9 mouse cellular contexts compared by ENCODE assay signal in genomic region chr8:70561357-70561756, GRCm38 (mm10). TPM values are rescaled to one million over a fixed set of nuclear protein-coding genes. Genes with fewer than 3 reads are reported as not detected.
DNase-seq lines count a peak whose midpoint lies in the region; ATAC-seq and TF ChIP-seq lines count a peak whose summit lies in the region.
"Had no signal": no experiment of that assay in that cellular context is flagged by ENCODE, and none has a peak within 500 bp of the region (broad histone marks: within the 10 kb centered on the region; RNA-seq: fewer than 3 reads in every experiment).

No protein-coding gene starts in this region.

- H3K9me3 ChIP-seq in heart, embryonic 13.5 days, result no peaks in the 10 kb centered on the region
- no peaks in the 10 kb centered on the region for H3K9me3 ChIP-seq in midbrain, embryonic 16.5 days (replicated peaks; ENCODE audit: control insufficient read depth, low read length, poor library complexity, severe bottlenecking)
- H3K9me3 ChIP-seq: forebrain, embryonic 13.5 days had no signal

- peak overlapping the region; percentile 30; the same call in 1 of the 2 replicates for H3K9ac ChIP-seq in liver, adult 2 months (ENCODE audit: low read depth, low read length)
- H3K9ac ChIP-seq in heart, embryonic 13.5 days, result peak overlapping the region; percentile 51
- H3K9ac ChIP-seq in midbrain, embryonic 16.5 days (ENCODE audit: low read depth, low read length), result no peak overlapping the region
- H3K9ac ChIP-seq: forebrain, embryonic 13.5 days had no signal

- peaks cover 79% of the 10 kb centered on the region for H3K4me1 ChIP-seq in liver, adult 2 months (ENCODE audit: control insufficient read depth, insufficient read depth, low read length)
- peaks cover 86% of the 10 kb centered on the region for H3K4me1 ChIP-seq in heart, embryonic 13.5 days
- H3K4me1 ChIP-seq in midbrain, embryonic 16.5 days (ENCODE audit: control insufficient read depth, insufficient read depth, low read length), result no peaks in the 10 kb centered on the region

- no peaks in the 10 kb centered on the region for H3K27me3 ChIP-seq in liver, adult 2 months (ENCODE audit: control insufficient read depth, insufficient read depth, low read length)
- no peaks in the 10 kb centered on the region for H3K27me3 ChIP-seq in heart, embryonic 13.5 days (replicated peaks)
- no peaks in the 10 kb centered on the region for H3K27me3 ChIP-seq in myocyte (ENCODE audit: control insufficient read depth, insufficient read depth, insufficient read length)
- H3K27me3 ChIP-seq in midbrain, embryonic 16.5 days (ENCODE audit: control insufficient read depth, insufficient read depth, low read depth, low read length), result no peaks in the 10 kb centered on the region
- H3K27me3 ChIP-seq: forebrain, embryonic 13.5 days had no signal

- peak; percentile 34 to 50 for DNase-seq in heart, adult 9 months (ENCODE audit: low spot score in 2 of 2)
- DNase-seq in heart, adult 8-10 months (ENCODE audit: low spot score), result no peak
- no peak for DNase-seq in liver, adult 2 months (ENCODE audit: extremely low read depth, low read depth, low spot score)
- DNase-seq in liver, result no peak
- DNase-seq in cerebellum, adult 8-10 months, result no peak

- no peak for TF ChIP-seq CTCF in liver, adult 2 months (IDR thresholded peaks at IDR 0.05; ENCODE audit: low read depth, low read length)

- H3K4me2 ChIP-seq in heart, embryonic 13.5 days, result 0 out of 2 replicates have a peak overlapping the region, but pooled peaks have one; percentile 16
- peak overlapping the region; percentile 41 for H3K4me2 ChIP-seq in myocyte (ENCODE audit: low read depth)
- H3K4me2 ChIP-seq in midbrain, embryonic 16.5 days (ENCODE audit: low read length), result no peak overlapping the region
- H3K4me2 ChIP-seq: forebrain, embryonic 13.5 days had no signal

- no peak overlapping the region for H3K4me3 ChIP-seq in liver, adult 2 months (ENCODE audit: insufficient read depth, low read depth, low read length)
- H3K4me3 ChIP-seq in heart, embryonic 13.5 days, result no peak overlapping the region
- no peak overlapping the region for H3K4me3 ChIP-seq in myocyte
- no peak overlapping the region for H3K4me3 ChIP-seq in midbrain, embryonic 16.5 days (ENCODE audit: low read depth, low read length)
- H3K4me3 ChIP-seq: forebrain, embryonic 13.5 days had no signal

- 28% methylated on average over 4 of the region's 4 CpGs for WGBS in liver, adult 2 months
- 25% methylated on average over 4 of the region's 4 CpGs for WGBS in heart, embryonic 13.5 days
- WGBS in midbrain, embryonic 16.5 days, result 86% methylated on average over 4 of the region's 4 CpGs

- no peak for TF ChIP-seq POLR2A in liver, adult 2 months (IDR thresholded peaks at IDR 0.05; ENCODE audit: extremely low read depth, insufficient read depth, low read length)
- no peak for TF ChIP-seq POLR2A in myocyte (IDR thresholded peaks at IDR 0.05; ENCODE audit: insufficient read length, low read depth)

- no peak for ATAC-seq in heart, embryonic 13.5 days (ENCODE audit: extremely low read depth, insufficient number of reproducible peaks, low FRiP score, low TSS enrichment)
- ATAC-seq in midbrain, embryonic 16.5 days, result no peak
- ATAC-seq: forebrain, embryonic 13.5 days had no signal

- H3K79me2 ChIP-seq in liver, adult 2 months (ENCODE audit: control insufficient read depth, insufficient read depth, low read length), result peaks cover 57% of the 10 kb centered on the region
- peaks cover 37% of the 10 kb centered on the region for H3K79me2 ChIP-seq in myocyte (ENCODE audit: control insufficient read depth, insufficient read depth)

- no peaks in the 10 kb centered on the region for H3K36me3 ChIP-seq in liver, adult 2 months (ENCODE audit: control insufficient read depth, insufficient read depth, low read length)
- peaks cover 4% of the 10 kb centered on the region; the same call in 1 of the 2 replicates for H3K36me3 ChIP-seq in heart, embryonic 13.5 days
- H3K36me3 ChIP-seq in myocyte (ENCODE audit: control insufficient read depth, insufficient read depth), result no peaks in the 10 kb centered on the region
- no peaks in the 10 kb centered on the region for H3K36me3 ChIP-seq in midbrain, embryonic 16.5 days (ENCODE audit: control insufficient read depth, insufficient read depth, low read length)

- peak overlapping the region; percentile 68 for H3K27ac ChIP-seq in liver, adult 2 months (replicated peaks; ENCODE audit: insufficient read depth, low read depth, low read length)
- H3K27ac ChIP-seq in heart, embryonic 13.5 days (replicated peaks), result peak overlapping the region; percentile 74
- H3K27ac ChIP-seq in midbrain, embryonic 16.5 days (ENCODE audit: low read length), result no peak overlapping the region
- H3K27ac ChIP-seq: forebrain, embryonic 13.5 days had no signal

- H3ac ChIP-seq in myocyte (ENCODE audit: control insufficient read depth, insufficient read length), result no peak overlapping the region

TF ChIP-seq in myocyte, 11 proteins besides CTCF, POLR2A, EP300 and RAD21:
- TF ChIP-seq POLR2AphosphoS2 (IDR thresholded peaks at IDR 0.05; ENCODE audit: insufficient read length, low read depth) (no peak), TCF3 (IDR thresholded peaks at IDR 0.05; ENCODE audit: insufficient read length, low read depth) (no peak), MYOD1 (IDR thresholded peaks at IDR 0.05; ENCODE audit: control insufficient read depth in 1 of 3, insufficient read length in 2 of 3, low read depth in 2 of 3) (no peak), TCF12 (IDR thresholded peaks at IDR 0.05; ENCODE audit: insufficient read depth, poor library complexity, severe bottlenecking) (no peak), MYOG (IDR thresholded peaks at IDR 0.05; ENCODE audit: control insufficient read depth in 1 of 3, insufficient read depth in 1 of 3, insufficient read length in 2 of 3, low read depth in 2 of 3) (no peak), MAX (IDR thresholded peaks at IDR 0.05; ENCODE audit: low read depth) (no peak), CEBPB (IDR thresholded peaks at IDR 0.05; ENCODE audit: insufficient read depth, poor library complexity, severe bottlenecking) (no peak), E2F4 (IDR thresholded peaks at IDR 0.05; ENCODE audit: insufficient read depth) (no peak), REST (IDR thresholded peaks at IDR 0.05; ENCODE audit: insufficient read depth, insufficient read length) (no peak), SRF (IDR thresholded peaks at IDR 0.05; ENCODE audit: control insufficient read depth, insufficient read length, low read depth) (no peak), USF1 (IDR thresholded peaks at IDR 0.05; ENCODE audit: low read depth) (no peak)

RNA-seq across cellular contexts. Expression of gene Ell, which starts 22.1 kb away (rescaled TPM):
- 10 to 100 TPM in 3 of 4 experiments, 1 to 10 TPM in 1; 9.3 to 12.4 (median 10.6) TPM for total RNA-seq in heart, adult 8-10 months (2022)
- total RNA-seq in liver, adult 2 months (2014; rRNA removed), result 10.0 and 13.6 TPM in 2 replicates
- 19.6 and 25.0 TPM in 2 replicates for polyA plus RNA-seq in liver, adult 2 months (2012; rRNA removed)
- polyA plus RNA-seq in heart, embryonic 13.5 days (2015; fragmentation: Nextera tagmentation; extraction: Ambion mirVana), result 11.6 and 12.5 TPM in 2 replicates
- polyA plus RNA-seq in myocyte (2012; fragmentation: generic; extraction: Trizol), result 12.7 TPM
- 16.7 and 19.2 TPM in 2 replicates for polyA plus RNA-seq in midbrain, embryonic 16.5 days (2015; fragmentation: Nextera tagmentation; extraction: Ambion mirVana)

RNA-seq across cellular contexts. Expression of gene Isyna1, which starts 32.8 kb away (rescaled TPM):
- total RNA-seq in heart, adult 8-10 months (2022), result 10 to 100 TPM; 15.5 to 37.5 (median 23.7) TPM
- 3.2 and 6.4 TPM in 2 replicates for total RNA-seq in liver, adult 2 months (2014; rRNA removed)
- 9.4 and 16.6 TPM in 2 replicates for polyA plus RNA-seq in liver, adult 2 months (2012; rRNA removed)
- polyA plus RNA-seq in heart, embryonic 13.5 days (2015; fragmentation: Nextera tagmentation; extraction: Ambion mirVana), result 135 and 145 TPM in 2 replicates
- polyA plus RNA-seq in myocyte (2012; fragmentation: generic; extraction: Trizol), result 40.4 TPM
- 155 and 171 TPM in 2 replicates for polyA plus RNA-seq in midbrain, embryonic 16.5 days (2015; fragmentation: Nextera tagmentation; extraction: Ambion mirVana)

RNA-seq across cellular contexts. Expression of gene Kxd1, which starts 33.6 kb away (rescaled TPM):
- total RNA-seq in heart, adult 8-10 months (2022), result 100 to 1,000 TPM in 3 of 4 experiments, 10 to 100 TPM in 1; 97.9 to 114 (median 103) TPM
- 36.7 and 42.6 TPM in 2 replicates for total RNA-seq in liver, adult 2 months (2014; rRNA removed)
- polyA plus RNA-seq in liver, adult 2 months (2012; rRNA removed), result 68.4 and 72.3 TPM in 2 replicates
- polyA plus RNA-seq in heart, embryonic 13.5 days (2015; fragmentation: Nextera tagmentation; extraction: Ambion mirVana), result 65.8 and 71.2 TPM in 2 replicates
- 73.8 TPM for polyA plus RNA-seq in myocyte (2012; fragmentation: generic; extraction: Trizol)
- 43.1 and 43.3 TPM in 2 replicates for polyA plus RNA-seq in midbrain, embryonic 16.5 days (2015; fragmentation: Nextera tagmentation; extraction: Ambion mirVana)

RNA-seq across cellular contexts. Expression of gene Fkbp8, which starts 33.8 kb away (rescaled TPM):
- 100 to 1,000 TPM; 135 to 145 (median 137) TPM for total RNA-seq in heart, adult 8-10 months (2022)
- 271 and 321 TPM in 2 replicates for total RNA-seq in liver, adult 2 months (2014; rRNA removed)
- 455 and 489 TPM in 2 replicates for polyA plus RNA-seq in liver, adult 2 months (2012; rRNA removed)
- polyA plus RNA-seq in heart, embryonic 13.5 days (2015; fragmentation: Nextera tagmentation; extraction: Ambion mirVana), result 240 and 251 TPM in 2 replicates
- polyA plus RNA-seq in myocyte (2012; fragmentation: generic; extraction: Trizol), result 329 TPM
- polyA plus RNA-seq in midbrain, embryonic 16.5 days (2015; fragmentation: Nextera tagmentation; extraction: Ambion mirVana), result 406 and 425 TPM in 2 replicates

RNA-seq across cellular contexts. Expression of gene Ssbp4, which starts 47.3 kb away (rescaled TPM):
- 10 to 100 TPM; 29.1 to 34.1 (median 31.3) TPM for total RNA-seq in heart, adult 8-10 months (2022)
- total RNA-seq in liver, adult 2 months (2014; rRNA removed), result 2.3 and 5.0 TPM in 2 replicates
- 13.5 and 16.4 TPM in 2 replicates for polyA plus RNA-seq in liver, adult 2 months (2012; rRNA removed)
- polyA plus RNA-seq in heart, embryonic 13.5 days (2015; fragmentation: Nextera tagmentation; extraction: Ambion mirVana), result 63.3 and 70.9 TPM in 2 replicates
- 133 TPM for polyA plus RNA-seq in myocyte (2012; fragmentation: generic; extraction: Trizol)
- polyA plus RNA-seq in midbrain, embryonic 16.5 days (2015; fragmentation: Nextera tagmentation; extraction: Ambion mirVana), result 151 and 173 TPM in 2 replicates

Comparison
In these comparisons a context has a peak if more than half of its experiments do, and no peak if none do; other contexts are left out.
1. DNase-seq: peak in heart, adult 9 months (2 of 2); none in heart, adult 8-10 months (single experiment), liver, adult 2 months (single experiment), liver (single experiment) and cerebellum, adult 8-10 months (single experiment).